Mouse (Mus musculus): Measurements from ENCODE around the gene BC049762. TPM values are rescaled to one million over a fixed set of nuclear protein-coding genes. Genes with fewer than 3 reads are reported as not detected.

Gene BC049762
- total RNA-seq, 2 experiments from 2014 or later, result not detected

GRCm38 (mm10) chr11:51220308-51220707 lies 42.5 kb downstream of the BC049762 start, which contains the start of gene Gm12569:
Gm12569 (plus strand) TSS chr11:51220473.
- no peak for DNase-seq
- intact Hi-C loops (cut with DNase I), result no loop called here

DNA sequence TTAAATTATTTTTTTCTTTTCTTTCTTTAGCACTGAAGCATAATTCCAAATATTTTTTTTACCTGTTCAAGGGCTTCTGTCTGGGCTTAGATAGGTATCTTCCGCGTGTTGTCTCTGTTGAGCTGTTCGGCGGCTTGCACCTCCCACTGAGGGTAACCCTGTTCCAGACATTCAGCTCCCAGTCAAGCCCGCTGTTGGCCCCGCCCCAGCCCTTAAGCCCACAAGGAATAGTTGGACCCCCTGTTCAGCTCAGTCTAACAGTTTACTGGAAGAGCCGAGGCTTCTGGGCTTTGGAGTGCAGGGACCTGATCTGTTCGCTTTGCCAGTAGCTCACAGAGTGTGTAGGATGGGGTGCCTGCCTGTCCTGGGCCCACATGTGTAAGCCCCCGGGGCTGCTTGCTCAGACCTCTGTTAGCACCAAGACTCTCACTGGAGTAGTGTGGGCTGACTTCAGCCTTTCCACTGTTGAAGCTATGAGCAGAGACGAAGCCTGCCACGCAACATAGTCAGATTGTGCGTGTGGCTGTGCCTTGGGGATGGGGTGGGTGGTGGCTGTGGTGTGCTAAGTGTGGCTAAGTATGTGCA lies 43.4 kb downstream of the BC049762 start:
- DNase-seq, result no peak

DNA sequence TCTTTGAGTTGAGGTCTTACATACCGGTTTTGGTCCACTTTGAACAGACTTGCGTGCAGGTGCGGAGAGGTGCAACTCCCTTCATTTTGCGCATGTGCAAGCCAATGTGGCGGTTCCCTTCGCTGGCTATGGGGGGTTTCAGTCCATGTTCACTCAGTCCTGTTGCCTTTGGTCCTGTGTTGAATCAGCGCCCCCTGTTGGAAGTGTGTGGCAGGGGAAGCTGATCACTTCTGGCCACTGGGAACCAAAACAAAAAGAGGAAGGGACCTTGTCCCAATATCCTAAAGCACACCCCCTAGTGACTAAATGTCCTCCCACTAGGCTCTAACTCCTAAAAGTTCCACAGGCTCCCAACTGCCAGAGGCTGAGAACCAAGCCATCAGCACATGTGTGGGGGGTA lies 48.8 kb downstream of the BC049762 start:
- intact Hi-C loops (cut with DNase I), result no loop called here

More for the DNA sequence above, 43.4 kb downstream of the BC049762 start:
- intact Hi-C loops (cut with DNase I), result no loop called here

DNA sequence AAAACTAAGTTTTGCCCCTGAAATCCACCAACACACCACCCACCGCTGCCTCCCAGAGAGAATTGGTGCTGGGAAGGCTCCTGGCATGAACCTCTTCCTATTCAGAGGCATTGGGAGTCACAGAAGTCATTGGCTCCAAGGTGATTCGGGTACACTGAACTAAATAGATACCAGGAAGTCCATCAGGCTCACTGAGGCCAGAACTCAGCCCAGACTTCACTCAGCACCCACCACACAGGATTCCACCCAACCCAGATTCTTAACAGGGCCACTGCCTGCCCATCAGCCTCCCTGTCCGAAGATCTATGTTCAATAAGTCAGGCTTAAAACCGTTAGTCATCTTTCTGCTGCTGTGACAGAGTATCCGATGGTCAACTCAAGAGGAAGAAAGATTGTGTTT lies 51.4 kb downstream of the BC049762 start:
- DNase-seq, result no peak
- intact Hi-C loops (cut with DNase I), result no loop called here

More for the DNA sequence above, 48.8 kb downstream of the BC049762 start:
- DNase-seq, result no peak

- DNase-seq, result no peak
- intact Hi-C loops (cut with DNase I), result no loop called here
Observed at GRCm38 (mm10) chr11:51207758-51208157, 55.1 kb downstream of the BC049762 start.

Other genes starting within 250 kb of the BC049762 start
- not detected for gene Olfr54, start 248.8 kb downstream of the BC049762 start, total RNA-seq (2021)
- not detected for gene Olfr1375, start 214.9 kb downstream of the BC049762 start, total RNA-seq (2021)
- 1 to 10 TPM; 2.9 to 3.0 TPM for gene Zfp354a, start 203.8 kb downstream of the BC049762 start, total RNA-seq (2021)
- gene Gm12569, start 42.6 kb downstream of the BC049762 start, total RNA-seq (2021), result not detected
- 10 to 100 TPM; 46.2 to 51.7 TPM for gene Clk4, start 1.3 kb downstream of the BC049762 start, total RNA-seq (2021)
- gene Col23a1, start 26.9 kb upstream of the BC049762 start, total RNA-seq (2021), result 1 to 10 TPM; 1.4 to 1.5 TPM